Mouse (Mus musculus) monocyte, adult 2 months (primary cell): Measurements from ENCODE around the gene Gimap8.
"Not testable (repeated sequence)": the region's sequence is repeated elsewhere in the genome, so short reads cannot be mapped to it uniquely, and the experiment has no call there.

Source experiments
- DNase-seq, 2 experiments: peaks; one replicate each; pipeline ENCODE4 v3.0.0; 2022; ENCODE audit warnings: low spot score in 2 of 2, low read depth in 1 of 2

Gimap8 gene

DNA sequence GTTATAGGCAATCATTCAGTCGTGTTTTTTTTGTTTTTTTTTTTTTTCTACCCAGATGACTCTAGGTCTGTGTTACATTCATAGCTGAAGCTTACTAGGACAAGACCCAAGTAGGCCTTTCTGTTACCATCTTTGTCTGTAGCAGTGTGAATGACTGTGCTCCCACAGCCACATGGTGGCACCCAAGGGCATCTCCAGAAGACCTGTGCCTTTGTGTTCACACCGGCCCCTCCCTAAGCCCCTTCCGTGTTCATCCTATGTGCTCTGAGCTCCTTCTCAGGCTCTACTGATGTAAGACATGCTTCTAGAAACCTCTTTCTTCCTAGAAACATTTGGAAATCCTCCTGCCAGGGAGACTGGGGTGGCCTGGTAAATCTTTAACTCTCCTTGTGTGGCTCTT, at the start of gene Gimap8:
TSS of gene Gimap8 (plus strand) at position 240 of the 400 bp plus-strand sequence.
- DNase-seq = peak in 1 of 2 experiments; percentile 19

DNA sequence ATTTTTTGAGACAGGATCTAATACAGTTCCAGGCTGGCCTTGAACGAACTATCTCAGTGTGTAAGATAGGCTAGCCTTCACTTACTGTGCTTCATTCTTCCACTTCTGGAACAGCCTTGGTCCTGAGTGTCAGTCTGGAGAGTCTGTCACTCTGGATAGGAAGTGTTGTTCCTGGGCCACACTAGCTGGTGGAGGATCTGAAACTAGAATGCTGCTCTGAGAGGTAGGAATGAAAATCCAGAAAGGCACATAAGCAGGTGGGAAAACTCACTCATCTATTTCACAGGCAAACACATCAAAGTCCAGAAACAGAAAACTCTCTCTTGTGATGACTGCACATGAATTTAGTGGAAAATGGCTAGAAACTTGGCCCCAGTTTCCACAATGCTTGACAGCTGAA, 46.4 kb upstream of the Gimap8 start:
- DNase-seq = no peak

GRCm38 (mm10) chr6:48601271-48602079, 45.6 kb upstream of the Gimap8 start, which contains the start of gene Zfp775:
TSS of gene Zfp775 (plus strand) at chr6:48602063.
- peak; percentile 71 to 81 for DNase-seq

DNA sequence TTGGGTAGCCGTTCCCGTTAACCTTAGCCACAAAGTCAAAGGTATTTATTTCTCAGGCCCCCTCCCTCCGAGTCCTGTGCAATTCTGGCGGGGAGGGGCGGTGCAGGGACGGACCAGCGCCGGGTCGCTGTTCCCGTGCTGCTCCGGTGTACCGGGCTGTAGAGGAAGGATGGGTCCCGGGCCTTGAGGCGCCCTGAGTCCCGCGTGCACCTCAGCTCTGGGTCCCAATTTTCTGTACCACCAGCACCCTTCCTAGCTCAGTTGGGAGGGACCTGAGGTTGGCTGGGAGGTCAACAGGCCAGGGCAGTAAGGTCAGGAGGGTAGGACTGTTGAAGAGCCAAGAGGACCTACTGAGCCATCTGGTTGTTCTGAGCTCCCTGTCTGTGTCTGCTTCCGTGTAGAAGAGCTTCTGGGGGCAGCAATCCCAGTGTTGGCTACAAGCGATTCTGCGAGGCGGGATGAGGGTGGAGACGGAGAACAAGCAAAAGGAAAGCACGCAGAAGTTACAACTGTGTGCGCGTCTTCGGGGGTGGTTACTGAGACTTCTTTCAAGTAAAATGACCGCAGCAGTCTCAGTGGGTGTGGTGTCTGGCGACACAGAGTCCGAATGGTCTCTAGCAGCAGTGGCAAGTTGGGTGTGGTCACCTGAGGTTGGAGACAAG, 44.8 kb upstream of the Gimap8 start:
- DNase-seq = no peak

- no peak for DNase-seq
Measured at GRCm38 (mm10) chr6:48608124-48608523, 38.9 kb upstream of the Gimap8 start.

DNA sequence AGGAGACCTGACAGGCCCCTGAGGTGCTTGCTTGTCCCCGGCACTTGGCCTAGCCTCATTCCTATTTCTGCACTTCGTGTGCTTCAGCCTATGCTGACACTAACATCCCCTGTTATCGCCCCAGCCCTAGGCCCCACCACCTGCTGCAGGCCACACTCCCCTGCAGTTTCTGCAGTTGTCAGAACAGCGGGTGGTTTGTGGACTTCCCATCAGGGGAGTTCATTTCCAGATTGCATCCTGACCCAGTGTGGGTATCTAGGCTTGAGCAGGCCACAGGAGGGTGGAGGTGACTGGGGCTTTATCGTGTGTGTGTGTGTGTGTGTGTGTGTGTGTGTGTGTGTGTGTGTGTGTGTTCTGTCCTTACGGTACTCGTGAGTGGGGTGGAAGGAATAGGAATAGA, 37.5 kb upstream of the Gimap8 start:
- DNase-seq = no peak

DNA sequence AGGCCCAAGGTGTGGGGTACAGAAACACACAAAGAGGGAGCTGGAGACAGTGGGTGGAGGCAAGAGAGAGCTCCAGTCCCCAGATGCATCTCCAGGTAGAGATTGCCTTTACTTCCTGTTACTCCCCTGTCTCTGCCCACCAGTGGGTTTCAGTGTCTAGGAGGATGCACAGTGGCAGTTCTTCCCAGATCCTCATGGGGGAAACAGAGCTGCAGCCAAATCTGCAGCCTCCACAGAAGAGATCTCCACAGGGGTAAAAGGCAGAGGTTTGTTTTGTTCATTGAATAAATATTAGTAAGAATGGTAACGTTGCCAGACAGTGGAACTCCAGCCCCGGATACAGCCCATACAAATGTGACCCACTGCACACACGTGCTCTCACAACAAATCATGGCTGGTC, 36.4 kb upstream of the Gimap8 start:
- DNase-seq = no peak

GRCm38 (mm10) chr6:48613464-48613863, 33.6 kb upstream of the Gimap8 start:
- DNase-seq = no peak

GRCm38 (mm10) chr6:48614756-48615155, 32.3 kb upstream of the Gimap8 start:
- DNase-seq = no peak

- DNase-seq = no peak
Measured at GRCm38 (mm10) chr6:48620031-48620430, 27.0 kb upstream of the Gimap8 start.

GRCm38 (mm10) chr6:48622186-48622843, 24.7 kb upstream of the Gimap8 start:
- not testable (repeated sequence) for DNase-seq

GRCm38 (mm10) chr6:48623460-48623859, 23.6 kb upstream of the Gimap8 start:
- no peak for DNase-seq

GRCm38 (mm10) chr6:48626464-48626863, 20.6 kb upstream of the Gimap8 start, which contains the start of gene AI854703:
TSS of gene AI854703 (plus strand) at chr6:48626764.
- DNase-seq = no peak

GRCm38 (mm10) chr6:48626984-48627383, 20.1 kb upstream of the Gimap8 start:
- no peak for DNase-seq

GRCm38 (mm10) chr6:48627511-48627924, 19.5 kb upstream of the Gimap8 start:
- no peak for DNase-seq

GRCm38 (mm10) chr6:48628377-48628776, 18.7 kb upstream of the Gimap8 start:
- DNase-seq = no peak

DNA sequence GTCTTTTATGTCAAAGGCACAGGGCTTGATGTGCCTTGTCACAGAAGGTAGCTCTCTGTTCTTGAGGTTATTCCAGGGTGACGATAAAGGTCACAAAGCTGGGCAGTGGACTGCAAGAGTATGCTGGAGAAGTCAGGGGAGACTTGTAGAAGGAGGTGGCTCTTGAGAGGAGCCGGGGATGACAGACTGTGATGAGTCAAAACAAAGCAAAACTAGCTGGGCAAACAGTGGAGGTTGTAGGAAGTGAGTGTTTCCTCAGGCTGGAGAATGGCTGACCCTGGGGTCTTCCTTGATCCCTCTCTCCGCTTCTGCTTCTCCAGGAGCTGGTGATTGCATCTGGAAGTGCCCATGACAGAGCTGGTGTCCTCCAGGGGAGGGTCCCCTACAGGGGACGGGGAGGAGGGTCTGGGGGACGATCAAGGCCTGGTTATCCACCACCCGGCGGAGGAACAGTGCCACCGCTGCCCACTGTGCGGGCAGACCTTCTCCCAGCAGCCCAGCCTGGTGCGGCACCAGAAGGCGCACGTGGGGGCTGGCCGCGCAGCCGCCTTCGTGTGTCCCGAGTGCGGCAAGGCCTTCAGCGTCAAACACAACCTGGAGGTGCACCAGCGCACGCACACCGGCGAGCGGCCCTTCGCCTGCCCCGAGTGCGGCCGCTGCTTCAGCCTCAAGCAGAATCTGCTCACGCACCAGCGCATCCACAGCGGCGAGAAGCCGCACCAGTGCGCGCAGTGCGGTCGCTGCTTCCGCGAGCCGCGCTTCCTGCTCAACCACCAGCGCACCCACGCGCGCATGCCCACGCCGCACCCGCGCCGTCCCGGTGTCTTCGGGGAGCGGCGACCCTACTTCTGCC, 18.0 kb upstream of the Gimap8 start:
- DNase-seq = no peak

- DNase-seq = no peak
Measured at GRCm38 (mm10) chr6:48629661-48630034, 17.4 kb upstream of the Gimap8 start.

- no peak for DNase-seq
Measured at GRCm38 (mm10) chr6:48630831-48631230, 16.2 kb upstream of the Gimap8 start.

DNA sequence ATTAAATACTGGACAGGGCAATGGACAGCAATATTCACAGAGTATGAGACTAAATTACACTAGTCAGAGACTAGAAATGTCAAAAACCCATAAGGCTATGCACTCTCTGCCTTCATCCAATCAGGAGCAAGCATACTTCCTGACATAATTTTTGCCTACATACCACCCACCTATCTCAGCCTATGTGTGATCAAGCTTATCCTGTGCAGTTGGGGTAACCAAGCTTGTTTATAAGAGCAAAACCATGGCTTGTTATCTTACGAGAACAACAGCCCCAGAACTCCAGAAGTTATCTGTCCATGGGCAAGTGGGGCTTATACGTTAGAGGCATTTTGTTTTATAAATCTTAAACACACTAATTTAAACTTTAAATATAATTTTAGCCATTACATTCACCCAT, 11.9 kb upstream of the Gimap8 start:
- DNase-seq = no peak

DNA sequence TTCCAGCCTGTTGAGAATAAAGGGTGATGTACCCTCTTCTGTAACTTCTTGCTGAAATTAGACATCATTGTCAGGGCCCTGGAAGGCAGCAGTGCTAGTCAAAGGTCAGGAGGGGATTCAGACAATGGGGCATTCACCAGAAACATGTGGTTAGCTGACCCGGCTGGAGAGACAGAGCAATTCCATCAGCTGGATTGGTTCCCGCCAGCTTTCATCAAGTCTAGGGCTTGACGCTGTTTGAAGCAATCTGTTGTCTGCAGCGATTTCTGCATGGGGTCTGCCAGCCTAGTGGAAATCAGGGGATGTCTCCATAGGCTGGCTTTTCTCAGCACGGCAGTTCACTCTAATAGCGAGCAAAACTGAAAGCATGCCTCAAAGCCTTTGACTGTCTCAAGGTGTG, 10.5 kb upstream of the Gimap8 start:
- DNase-seq = no peak
